Mouse (Mus musculus) CD4-positive, CD25-positive, alpha-beta regulatory T cell, adult 4 months (primary cell): Measurements from ENCODE around the gene A630095N17Rik. TPM values are rescaled to one million over a fixed set of nuclear protein-coding genes. Genes with fewer than 3 reads are reported as not detected.
"Not testable (repeated sequence)": the region's sequence is repeated elsewhere in the genome, so short reads cannot be mapped to it uniquely, and the experiment has no call there.

ENCODE experiments used
- ATAC-seq: one replicate; pipeline ENCODE4 v1.8.0; 2017
- polyA plus RNA-seq, 2 experiments: library from polyadenylated mRNA; unstranded; fragments of 100-300 nt; shearing (Covaris generic); gene quantifications; one replicate each; pipeline ENCODE4 v1.2.1; 2017

Gene A630095N17Rik
- polyA plus RNA-seq, 2 experiments from 2014 or later = not detected

- no peak for ATAC-seq
Measured at GRCm38 (mm10) chr1:75243411-75243810, 11.5 kb upstream of the A630095N17Rik start.

- ATAC-seq = no peak
Measured at GRCm38 (mm10) chr1:75239591-75239990, 7.7 kb upstream of the A630095N17Rik start.

GRCm38 (mm10) chr1:75236117-75237050 is 4.5 kb upstream of the A630095N17Rik start, which contains the start of gene Dnajb2:
Gene Dnajb2 (plus strand): TSS chr1:75236406.
- peak; percentile 74 for ATAC-seq

- ATAC-seq = peak; percentile 63
Measured at GRCm38 (mm10) chr1:75234606-75235005, 2.7 kb upstream of the A630095N17Rik start.

- not testable (repeated sequence) for ATAC-seq
Measured at GRCm38 (mm10) chr1:75232489-75232888, 587 bp upstream of the A630095N17Rik start.

GRCm38 (mm10) chr1:75231224-75231623 is 678 bp downstream of the A630095N17Rik start:
- no peak for ATAC-seq

GRCm38 (mm10) chr1:75230335-75230994 is 1.4 kb downstream of the A630095N17Rik start:
- no peak for ATAC-seq

- ATAC-seq = no peak
Measured at GRCm38 (mm10) chr1:75229158-75229557, 2.7 kb downstream of the A630095N17Rik start.

GRCm38 (mm10) chr1:75227653-75228052 is 4.2 kb downstream of the A630095N17Rik start:
- no peak for ATAC-seq

- no peak for ATAC-seq
Measured at GRCm38 (mm10) chr1:75226138-75226537, 5.8 kb downstream of the A630095N17Rik start.

- ATAC-seq = no peak
Measured at GRCm38 (mm10) chr1:75225473-75225872, 6.4 kb downstream of the A630095N17Rik start.

- no peak for ATAC-seq
Measured at GRCm38 (mm10) chr1:75223532-75223931, 8.4 kb downstream of the A630095N17Rik start.

GRCm38 (mm10) chr1:75222926-75223325 is 9.0 kb downstream of the A630095N17Rik start:
- peak; percentile 33 for ATAC-seq

GRCm38 (mm10) chr1:75221538-75221937 is 10.4 kb downstream of the A630095N17Rik start:
- no peak for ATAC-seq

GRCm38 (mm10) chr1:75219531-75219930 is 12.4 kb downstream of the A630095N17Rik start, which contains the start of gene Tuba4a:
Gene Tuba4a (minus strand): TSS chr1:75219865.
- no peak for ATAC-seq

- ATAC-seq = peak; percentile 91
Measured at GRCm38 (mm10) chr1:75219078-75219477, 12.8 kb downstream of the A630095N17Rik start.

GRCm38 (mm10) chr1:75218227-75219001 is 13.5 kb downstream of the A630095N17Rik start:
- peak; percentile 51 for ATAC-seq

GRCm38 (mm10) chr1:75217893-75218226 is 14.0 kb downstream of the A630095N17Rik start:
- ATAC-seq = no peak

- no peak for ATAC-seq
Measured at GRCm38 (mm10) chr1:75216797-75217585, 14.9 kb downstream of the A630095N17Rik start.

- ATAC-seq = no peak
Measured at GRCm38 (mm10) chr1:75215785-75216184, 16.1 kb downstream of the A630095N17Rik start.

GRCm38 (mm10) chr1:75214886-75215285 is 17.0 kb downstream of the A630095N17Rik start:
- no peak for ATAC-seq

GRCm38 (mm10) chr1:75214442-75214841 is 17.5 kb downstream of the A630095N17Rik start:
- ATAC-seq = no peak
